Mouse (Mus musculus) heart, postnatal 4 days (tissue): ENCODE measurements around the gene Anapc1. TPM values are rescaled to one million over a fixed set of nuclear protein-coding genes. Genes with fewer than 3 reads are reported as not detected.

ENCODE experiments used
- DNase-seq: peaks from one replicate; pipeline ENCODE4 v3.0.0; 2021
- total RNA-seq, 2 experiments: library from RNA; stranded (reverse); gene quantifications; 2 replicates each; pipeline ENCODE4 v1.2.3; 2021

The Anapc1 gene
- 10 to 100 TPM; 77.7 to 82.5 TPM for total RNA-seq

DNA sequence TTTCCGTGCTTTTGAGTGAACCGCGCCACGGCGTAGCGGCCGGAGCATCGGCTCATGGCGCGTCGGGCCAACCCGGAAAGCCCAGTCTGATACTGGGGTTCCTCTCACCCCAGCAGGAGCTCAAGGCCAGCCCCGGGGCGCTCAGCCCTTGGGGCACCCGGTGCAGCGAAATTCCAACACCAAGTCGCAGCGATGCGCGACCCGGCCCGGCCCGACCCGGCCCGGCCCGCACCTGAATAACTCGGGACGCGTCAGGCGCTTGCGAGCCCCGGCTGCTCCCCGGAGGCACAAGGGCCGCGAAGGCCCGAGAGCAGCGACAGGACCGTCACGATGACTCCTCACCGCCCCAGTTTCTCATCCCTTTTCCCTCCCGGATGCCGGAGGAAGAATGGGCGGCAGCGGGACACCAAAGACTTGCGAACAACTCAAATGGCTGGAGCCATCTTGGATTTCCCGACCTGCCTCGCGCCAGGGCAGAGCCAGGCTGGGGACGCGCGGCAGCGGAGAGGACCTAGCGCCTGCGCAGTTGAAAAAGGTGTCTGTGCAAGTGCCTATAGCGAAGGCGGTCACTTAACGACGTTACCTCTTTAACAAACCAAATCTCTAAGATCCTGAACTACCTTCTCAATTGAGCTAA lies at the start of gene Anapc1:
Gene Anapc1, minus strand, starts transcription at position 471 of the 637 bp plus-strand sequence.
- peak; percentile 91 for DNase-seq

DNA sequence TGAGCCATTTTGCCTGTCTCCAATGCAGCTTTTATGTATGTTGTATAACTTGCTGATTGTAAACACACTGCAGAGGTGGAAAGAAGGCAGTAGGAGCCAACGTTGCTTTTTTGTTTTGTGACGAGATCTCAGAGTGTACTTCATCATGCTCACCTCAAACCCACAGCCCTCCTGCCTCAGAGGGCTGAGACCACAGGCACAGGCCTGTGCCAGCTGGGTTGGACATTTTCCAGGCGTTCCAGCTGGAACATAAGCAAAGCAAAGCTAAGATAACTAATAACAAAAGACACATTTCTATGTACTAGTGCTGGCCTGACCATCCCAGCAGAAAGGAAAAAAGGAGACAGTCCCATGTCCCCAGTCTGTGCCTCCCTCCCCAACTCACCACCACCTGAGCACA lies 47.9 kb upstream of the Anapc1 start:
- DNase-seq: no peak

DNA sequence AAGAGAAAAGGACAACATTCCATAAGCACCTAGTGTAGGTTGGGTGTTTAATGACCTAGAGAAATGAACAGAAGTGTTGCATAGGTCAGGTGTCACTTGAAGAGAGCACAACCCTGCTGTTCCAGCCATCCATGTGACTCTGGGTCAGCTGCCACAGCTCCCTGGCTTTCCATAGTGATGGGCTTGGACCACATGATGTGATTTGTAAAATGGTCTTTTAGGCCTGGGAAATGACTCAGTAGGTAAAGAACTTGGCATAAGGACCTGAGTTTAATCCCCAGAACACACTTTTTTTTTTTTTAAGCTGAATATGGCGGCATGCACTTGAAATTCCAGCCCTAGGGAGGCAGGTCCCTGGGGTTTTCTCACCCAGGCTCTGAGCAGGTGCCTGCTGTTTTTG lies 44.8 kb upstream of the Anapc1 start:
- no peak for DNase-seq

DNA sequence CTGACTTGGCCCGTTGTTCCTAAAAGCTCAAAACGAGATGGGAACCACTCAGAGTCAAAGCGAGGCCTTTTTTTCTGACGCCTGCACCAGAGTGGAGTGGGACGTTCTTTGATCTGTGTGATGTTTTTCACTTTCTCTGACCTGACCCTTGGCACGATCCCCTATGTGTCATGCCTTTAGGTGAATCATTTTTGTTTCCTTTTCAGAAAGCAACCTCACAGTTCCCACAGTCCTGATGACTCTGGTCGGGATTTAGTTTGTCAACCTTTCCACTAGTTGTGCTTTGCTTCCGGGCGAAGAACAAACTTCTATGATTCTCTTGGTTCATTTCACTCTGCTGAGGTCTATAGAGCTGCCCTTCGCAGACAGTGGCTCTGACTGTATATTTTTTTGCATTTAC lies 44.3 kb upstream of the Anapc1 start:
- DNase-seq: no peak

DNA sequence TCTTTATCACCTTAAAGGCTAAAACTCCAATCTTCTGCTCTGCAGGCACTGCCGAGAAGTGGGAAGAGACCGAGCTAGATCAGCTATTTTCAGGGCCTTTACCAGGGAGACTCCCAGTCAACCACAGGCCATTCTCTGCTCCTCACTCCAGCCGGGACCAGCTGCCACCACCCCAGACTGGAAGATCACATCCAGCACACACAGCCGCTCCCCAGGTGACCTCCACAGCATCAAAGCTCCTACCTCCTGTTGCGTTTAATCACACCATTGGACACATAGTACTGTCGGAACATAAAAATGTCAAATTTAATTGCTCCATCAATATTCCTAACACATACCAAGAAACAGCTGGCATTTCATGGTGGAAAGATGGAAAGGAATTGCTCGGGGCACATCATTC lies 42.0 kb upstream of the Anapc1 start:
- no peak for DNase-seq

DNA sequence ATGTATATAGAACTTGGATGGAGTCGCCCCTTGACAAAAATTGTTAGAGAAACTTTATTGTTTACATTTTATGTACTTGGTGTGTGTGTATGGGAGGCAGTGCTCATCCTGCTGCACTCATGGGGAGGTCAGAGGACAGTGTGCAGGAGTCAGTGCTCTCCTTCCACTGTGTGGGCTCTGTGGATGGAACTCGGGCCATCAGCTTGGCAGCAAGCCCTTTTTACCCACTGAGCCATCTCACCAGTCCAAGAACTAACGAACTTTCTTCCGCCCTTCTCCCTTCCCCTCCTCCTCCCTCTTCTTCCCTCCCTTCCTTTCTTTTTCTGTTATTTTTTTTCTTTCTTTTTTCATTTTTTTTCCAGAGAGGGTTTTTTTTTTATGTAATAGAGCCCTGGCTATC lies 40.9 kb upstream of the Anapc1 start:
- DNase-seq: no peak

DNA sequence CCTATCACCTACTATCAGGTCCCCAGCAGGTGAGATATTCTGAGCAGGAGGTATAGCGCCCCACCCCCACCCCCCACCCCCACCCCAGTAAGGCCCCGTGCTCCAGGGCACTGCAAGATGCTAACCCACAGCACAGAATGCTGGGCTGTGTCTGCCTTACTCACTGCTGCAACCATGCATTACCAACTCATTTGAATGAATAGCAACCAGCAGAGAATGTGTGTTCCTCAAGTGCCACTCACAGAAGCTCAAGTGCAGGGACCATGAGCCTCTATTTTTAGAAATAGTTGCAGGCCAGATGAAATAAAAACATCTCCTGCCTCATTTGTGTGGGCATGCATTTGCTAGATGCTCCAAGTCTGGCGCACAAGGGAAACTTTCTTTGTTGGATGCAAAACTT lies 40.4 kb upstream of the Anapc1 start:
- no peak for DNase-seq

DNA sequence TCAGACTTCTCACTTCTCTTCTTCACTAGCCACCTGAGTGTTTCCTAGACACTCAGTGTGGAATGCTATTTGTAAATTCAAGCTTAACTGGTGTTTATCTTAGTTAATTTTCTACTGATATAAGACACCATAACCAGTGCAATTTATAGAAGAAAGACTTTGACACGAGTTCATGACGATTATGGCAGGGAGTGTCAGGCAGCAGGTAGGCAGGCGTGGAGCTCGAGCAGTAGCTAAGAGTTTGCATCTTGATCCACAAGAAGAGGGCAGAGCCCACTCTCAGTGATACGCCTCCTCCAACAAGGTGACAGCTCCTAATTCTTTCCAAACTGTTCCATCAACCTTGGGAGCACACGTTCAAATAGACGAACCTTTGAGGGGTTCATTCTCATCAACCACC lies 39.4 kb upstream of the Anapc1 start:
- no peak for DNase-seq

DNA sequence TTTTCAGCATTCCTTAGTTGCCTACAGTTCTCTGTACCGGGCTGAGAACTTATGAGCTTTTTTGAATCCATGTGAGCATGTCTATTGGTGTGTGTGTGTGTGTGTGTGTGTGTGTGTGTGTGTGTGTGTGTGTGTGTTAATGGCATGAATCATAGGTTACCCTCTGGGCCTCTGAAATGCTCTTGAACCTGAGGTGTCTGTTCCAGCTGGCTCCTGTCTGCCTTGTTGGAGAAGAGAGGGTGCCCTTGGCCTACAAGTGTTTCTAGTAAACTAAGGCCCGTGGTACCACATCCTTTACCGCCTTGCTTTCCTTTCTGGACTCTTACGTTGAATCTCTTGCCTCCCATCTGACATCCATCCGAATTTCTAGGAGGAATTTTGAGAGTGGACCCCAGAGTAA lies 38.9 kb upstream of the Anapc1 start:
- no peak for DNase-seq

DNA sequence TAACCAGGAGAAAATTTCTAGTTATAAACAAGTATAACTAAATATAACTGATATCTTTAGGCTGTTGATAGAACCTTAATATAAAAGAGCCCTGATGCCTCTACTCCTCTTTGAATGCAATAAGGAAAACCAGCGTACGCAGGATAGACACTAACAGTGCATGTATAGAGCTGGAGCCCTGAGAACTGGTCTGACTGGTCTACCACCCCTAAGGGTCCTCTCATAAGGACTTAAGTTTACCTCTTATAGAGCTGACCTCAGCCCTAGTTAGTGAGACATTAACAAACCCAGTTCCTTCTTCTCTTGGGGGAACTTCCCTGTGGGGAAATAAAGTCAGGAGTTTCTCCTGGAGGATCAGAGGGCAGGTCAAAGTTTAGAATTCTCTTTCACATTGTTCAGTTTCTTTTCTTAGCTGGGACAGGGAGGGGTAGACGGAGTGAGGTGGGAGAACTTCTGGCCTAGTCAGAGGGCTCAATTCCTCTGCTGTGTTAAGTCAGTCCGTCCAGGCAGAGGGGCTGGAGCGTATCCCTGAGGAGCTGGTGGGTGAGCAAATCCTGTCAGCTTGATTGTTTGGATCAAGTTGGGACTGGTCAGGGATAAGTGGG lies 35.0 kb upstream of the Anapc1 start:
- DNase-seq: no peak

DNA sequence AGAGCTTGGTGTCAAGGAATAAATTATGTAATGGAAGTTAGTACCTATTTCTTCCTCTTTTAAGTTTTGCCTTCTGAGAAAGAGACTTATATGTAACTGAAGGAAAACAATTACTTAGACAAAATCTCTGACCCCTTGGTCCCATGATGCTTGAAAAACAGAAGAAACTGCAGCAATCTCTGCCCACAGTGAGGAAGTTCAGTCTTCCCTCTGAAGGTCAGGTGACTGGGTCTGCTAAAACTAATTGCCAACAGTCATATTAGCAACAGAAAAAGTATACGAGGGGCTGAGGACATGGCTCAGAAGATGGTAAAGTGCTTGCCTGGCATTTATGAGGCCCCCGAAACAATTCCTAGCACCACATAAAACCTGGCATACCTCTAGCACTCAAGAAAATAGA lies 32.2 kb upstream of the Anapc1 start:
- no peak for DNase-seq

DNA sequence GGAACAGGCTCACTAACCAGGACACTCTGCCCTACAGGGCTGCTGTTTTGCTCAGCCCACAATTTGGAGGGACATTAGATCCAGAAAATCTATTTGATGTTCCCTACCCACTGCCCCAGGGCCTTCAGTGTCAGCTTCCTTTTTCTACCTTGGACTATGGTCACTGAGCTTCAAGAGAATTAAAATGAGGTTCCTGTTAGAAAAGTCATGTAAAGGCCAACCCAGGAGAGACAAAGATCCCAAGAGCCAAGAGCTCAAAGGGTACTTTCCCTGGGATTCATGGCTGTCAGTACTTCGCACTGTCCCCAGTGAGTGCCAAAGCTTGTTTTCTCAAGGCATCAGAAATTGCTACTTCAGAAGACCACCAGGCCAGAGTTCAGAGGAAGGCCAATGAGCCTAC lies 28.8 kb upstream of the Anapc1 start:
- no peak for DNase-seq

DNA sequence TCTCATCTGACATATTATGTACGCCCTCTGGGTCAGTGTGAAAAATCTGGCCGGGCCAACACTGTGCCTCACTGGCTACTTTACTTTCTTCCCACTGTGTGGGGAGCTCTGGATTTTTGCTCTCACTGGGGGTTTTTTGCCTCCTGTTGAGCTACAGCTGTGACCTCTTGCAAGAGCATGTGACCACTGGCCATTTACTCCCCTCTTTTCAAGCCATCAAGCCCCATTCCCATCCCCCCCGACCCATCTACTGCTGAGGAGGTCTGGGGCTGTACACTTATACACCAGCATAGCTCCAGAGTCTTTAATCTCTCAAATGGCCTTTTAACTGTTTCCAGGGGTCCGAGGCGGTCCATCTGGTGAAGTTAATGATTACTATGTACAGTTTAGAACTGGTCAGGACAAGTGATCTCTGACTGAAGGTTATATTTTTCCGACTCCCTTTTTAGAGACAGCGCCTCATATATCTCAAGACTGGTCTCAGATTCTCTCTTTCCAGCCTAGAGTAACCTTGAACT lies 27.6 kb upstream of the Anapc1 start:
- DNase-seq: no peak

DNA sequence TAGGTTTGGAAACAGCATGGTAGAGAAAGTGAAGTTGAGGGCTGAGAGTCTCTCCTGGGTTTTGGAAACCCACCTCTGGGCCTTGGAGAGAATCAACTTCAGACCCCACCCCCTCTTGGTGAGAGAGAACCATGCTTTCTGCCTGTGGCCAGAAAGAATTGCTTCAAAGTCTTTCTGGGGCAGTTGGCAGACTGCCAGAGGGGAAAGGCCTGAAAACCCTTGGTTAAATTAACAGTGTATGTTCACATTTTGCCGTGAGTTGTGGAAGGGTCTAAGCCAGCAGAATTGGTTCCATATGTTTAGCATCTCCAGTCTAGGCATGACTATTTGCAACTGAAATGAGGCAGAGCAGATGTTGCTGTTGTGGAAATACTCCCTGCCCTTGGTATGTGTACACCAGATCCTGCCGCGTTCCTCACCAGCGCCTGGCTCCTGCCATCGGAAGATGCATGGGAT lies 26.4 kb upstream of the Anapc1 start:
- peak; percentile 43 for DNase-seq

DNA sequence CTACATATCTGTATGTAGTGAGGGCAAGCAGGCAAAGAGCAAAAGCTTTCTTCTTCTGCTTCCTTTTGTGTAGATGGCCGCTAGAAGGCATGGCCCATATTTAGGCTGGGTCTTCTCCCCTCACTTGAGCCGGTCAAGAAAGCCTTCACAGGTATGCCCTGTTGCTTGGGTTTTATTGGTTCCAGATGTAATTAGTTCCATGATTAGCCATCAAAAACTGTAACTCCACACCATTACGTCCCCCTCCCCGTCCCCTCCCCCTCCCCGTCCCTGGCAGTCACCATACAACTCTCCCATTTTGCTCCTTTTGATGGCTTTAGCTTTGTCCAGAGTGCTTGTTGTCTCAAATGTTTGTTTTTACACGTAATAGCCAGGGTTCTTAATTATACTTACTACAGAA lies 25.7 kb upstream of the Anapc1 start:
- DNase-seq: no peak

DNA sequence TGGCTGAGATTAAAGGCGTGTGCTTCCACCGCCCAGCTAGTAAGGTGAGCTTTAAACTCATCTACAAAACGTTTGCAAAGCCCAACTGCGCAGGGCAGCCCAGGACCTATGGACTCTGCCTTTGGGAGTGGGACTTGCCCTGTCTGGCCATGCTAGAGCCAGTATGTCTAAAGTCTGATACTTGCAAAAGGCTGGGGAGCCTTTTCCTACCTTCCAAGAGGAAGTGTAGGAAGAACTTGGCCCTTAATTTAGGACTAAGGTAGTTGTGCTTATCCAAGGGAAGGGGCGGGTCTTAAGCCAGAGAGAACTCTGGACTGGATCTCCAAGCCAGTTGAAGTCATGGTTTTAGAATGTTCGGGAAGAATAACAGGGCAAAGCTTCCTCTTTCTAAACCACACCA lies 23.4 kb upstream of the Anapc1 start:
- no peak for DNase-seq

DNA sequence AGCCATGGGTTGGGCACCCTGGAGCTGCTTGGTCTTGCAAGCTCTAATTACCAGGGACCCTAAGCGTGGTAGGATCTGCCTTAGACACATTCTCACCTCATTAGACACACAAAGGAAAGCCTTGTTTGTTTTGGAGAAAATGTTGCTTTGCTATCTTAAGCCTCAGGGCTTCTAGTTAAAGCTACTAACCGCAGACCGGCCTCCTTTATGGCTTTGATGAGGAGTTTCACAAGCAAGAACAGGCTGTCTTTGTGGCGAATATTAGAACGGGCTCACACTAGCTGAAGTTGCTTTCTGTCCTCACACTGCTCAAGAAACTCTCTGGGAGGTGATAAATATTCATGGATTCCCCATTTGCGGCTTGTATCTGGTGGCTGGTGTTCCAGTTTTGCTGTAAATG lies 22.1 kb upstream of the Anapc1 start:
- no peak for DNase-seq

DNA sequence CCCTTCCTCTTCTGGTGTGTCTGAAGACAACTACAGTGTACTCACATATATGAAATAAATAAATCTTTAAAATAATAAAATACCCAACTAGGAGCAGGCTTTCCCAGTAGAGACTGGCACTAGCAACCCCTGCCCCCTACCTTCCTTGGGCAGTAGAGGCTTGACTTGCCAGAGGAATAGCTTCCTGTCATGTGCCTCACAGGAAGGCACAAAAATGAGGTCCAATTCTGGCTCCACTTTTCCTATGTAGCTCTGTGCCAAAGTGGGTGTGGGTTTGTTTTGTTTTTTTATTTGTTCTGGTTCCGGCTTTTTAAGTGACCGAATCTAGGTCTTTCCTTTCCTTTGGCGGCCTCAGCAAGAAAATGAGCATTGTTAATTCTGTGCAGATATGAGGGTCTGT lies 17.3 kb upstream of the Anapc1 start:
- DNase-seq: peak; percentile 8

DNA sequence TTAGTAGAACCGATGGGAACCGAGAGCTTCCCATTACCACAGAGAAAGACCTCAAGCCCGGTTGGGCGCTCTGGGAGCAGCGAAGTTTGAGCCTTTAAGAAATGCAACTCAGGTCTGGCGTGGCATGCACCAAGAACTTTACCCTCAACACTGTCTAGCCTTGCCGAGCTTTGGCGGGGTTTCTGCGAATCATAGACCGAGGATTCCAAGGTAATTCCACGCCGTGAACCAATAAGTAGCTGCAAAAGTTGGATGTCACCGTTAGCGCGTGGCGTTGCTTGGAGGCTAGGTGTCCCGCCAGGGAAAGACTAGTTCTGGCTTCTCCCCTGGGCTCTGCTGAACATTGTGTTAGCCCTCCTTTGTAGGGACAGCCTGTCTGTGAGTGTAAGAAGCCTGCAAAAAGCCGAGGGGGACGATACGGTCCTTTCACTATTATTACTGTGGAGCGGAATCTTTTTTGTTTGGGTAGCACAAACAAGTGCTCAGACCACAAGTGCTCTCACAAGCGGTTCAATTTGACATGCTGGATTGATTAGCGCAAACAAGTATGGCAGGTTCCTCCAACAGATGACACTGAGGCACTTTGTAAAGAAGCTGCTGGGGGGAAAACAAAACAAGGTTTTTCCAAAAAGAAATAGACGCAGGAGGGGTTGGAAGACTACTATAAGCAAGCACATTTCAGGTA lies 12.2 kb upstream of the Anapc1 start:
- DNase-seq: peak; percentile 49

DNA sequence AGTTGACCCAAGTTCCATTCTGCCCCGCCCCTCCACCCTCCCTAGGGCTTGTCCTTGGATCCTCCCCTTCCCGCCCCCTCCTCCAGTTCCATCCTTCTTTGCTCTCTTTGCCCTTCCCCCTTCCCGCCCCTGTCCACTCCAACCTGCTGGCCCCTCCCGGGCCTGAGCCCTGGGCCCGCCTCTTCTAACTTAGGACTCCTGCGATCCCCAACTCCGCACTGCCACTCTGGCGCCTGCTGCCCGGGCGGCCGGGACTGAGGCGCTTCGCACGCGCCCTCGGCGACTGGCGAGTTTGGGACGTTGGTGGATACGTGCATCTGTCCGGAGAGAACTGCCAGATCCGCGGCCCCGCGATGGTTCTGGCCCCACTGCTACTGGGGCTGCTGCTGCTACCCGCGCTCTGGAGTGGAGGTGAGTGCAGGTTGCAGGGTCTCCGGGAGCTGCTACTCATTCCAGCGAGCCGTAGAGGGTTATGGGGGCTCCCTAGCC lies 11.5 kb upstream of the Anapc1 start, which contains the start of gene Mertk:
Gene Mertk, plus strand, starts transcription at position 264 of the 489 bp plus-strand sequence.
- peak; percentile 90 for DNase-seq

DNA sequence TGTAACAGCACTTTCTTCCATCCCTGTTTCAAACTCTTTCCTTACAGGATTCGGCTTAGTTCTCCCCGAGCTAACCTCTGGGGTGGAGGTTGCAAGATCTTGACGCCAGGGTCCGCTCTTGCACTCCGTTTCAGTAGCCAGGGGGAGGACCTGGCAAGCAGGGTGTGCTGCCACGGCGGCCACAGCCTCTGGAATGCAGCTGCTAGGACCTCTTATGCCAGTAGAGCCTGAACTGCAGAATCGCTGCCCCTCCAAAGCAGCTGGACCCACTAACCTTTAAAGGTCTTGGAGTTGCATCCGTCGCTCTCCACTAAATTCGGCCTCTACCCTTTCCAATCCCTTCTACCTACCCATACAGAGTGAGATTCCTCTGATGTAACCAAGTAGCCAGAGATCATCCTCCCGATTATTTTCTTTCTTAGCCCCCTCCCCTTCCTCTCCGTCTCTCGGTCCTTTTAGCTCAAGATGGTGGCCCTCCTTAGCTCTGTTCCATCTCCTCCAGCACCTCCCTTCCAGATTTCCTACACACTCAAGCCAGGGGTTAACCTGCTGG lies 11.0 kb upstream of the Anapc1 start:
- DNase-seq: peak; percentile 91

DNA sequence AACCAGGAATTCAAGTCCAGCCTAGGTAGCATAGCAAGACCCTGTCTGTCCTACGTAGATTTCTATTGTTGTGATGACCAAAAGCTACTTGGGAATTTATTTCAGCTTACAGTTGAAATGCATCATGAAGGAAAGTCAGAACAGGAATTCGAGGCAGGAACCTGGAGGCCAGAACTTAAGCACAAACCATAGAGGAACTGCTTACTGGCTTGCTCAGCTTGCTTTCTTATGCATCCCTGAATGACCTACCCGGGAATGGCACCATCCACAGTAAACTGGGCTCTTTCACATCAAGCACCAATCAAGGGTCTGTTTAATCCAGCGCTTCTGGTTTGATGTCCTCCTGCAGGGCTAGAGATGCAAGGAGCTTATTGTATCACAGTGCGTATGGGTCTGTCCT lies 10.4 kb upstream of the Anapc1 start:
- no peak for DNase-seq

DNA sequence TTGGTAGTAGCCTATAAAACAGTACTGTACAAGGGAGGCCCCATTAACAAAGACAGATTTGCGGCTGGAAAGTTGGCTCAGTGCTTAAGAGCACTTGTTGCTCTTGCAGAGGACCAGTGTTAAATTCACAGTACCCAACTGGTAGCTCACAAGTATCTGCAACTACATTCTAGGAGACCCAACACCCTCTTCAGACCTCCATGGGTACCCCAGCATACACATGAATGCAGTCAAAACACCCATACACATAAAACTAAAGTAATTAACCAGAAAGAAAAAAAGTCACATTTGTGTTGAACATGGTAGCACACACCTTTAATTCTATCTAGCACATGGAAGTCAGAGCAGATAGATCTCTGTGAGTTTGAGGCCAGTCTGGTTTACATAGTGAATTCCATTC lies 9.9 kb upstream of the Anapc1 start:
- DNase-seq: no peak
